Mouse (Mus musculus): ENCODE results near the gene Zbtb12. TPM values are rescaled to one million over a fixed set of nuclear protein-coding genes. Genes with fewer than 3 reads are reported as not detected.

Gene Zbtb12
- total RNA-seq, 2 experiments from 2014 or later, result 10.7 to 11.4 TPM

- no peak for DNase-seq (ENCODE audit: low spot score in 2 of 2)
Observed at GRCm38 (mm10) chr17:34943128-34943815, 64.0 kb downstream of the Zbtb12 start.

GRCm38 (mm10) chr17:34944362-34944761 lies 65.1 kb downstream of the Zbtb12 start:
- no peak for DNase-seq (ENCODE audit: low spot score in 2 of 2)

Small RNA genes within 50 kb of the gene (microRNA-seq; reads per million reads assigned to microRNA genes)
- not detected for gene Mir6970
- not detected for gene Mir6971
- not detected for gene Mir6972

Other genes starting within 250 kb of the Zbtb12 start
- under 1 TPM; 0.34 to 0.76 TPM for gene Prrt1, start 249.9 kb upstream of the Zbtb12 start, total RNA-seq (2021)
- 1 to 10 TPM; 8.1 to 8.3 TPM for gene Fkbpl, start 234.7 kb upstream of the Zbtb12 start, total RNA-seq (2021)
- gene Atf6b, start 232.3 kb upstream of the Zbtb12 start, total RNA-seq (2021), result 10 to 100 TPM; 20.1 to 22.5 TPM
- gene Tnxb, start 208.9 kb upstream of the Zbtb12 start, total RNA-seq (2021), result 100 to 1,000 TPM; 197 to 232 TPM
- 1 to 10 TPM; 3.2 to 3.6 TPM for gene C4b, start 135.6 kb upstream of the Zbtb12 start, total RNA-seq (2021)
- under 1 TPM; 0.16 to 0.34 TPM for gene Cyp21a1, start 74.9 kb upstream of the Zbtb12 start, total RNA-seq (2021)
- 10 to 100 TPM; 12.7 to 15.1 TPM for gene Stk19, start 42.5 kb upstream of the Zbtb12 start, total RNA-seq (2021)
- 10 to 100 TPM; 20.4 to 22.6 TPM for gene Dxo, start 42.5 kb upstream of the Zbtb12 start, total RNA-seq (2021)
- 10 to 100 TPM; 28.8 to 29.2 TPM for gene Skiv2l, start 29.3 kb upstream of the Zbtb12 start, total RNA-seq (2021)
- gene Nelfe, start 29.1 kb upstream of the Zbtb12 start, total RNA-seq (2021), result 10 to 100 TPM; 25.8 to 28.0 TPM
- 1 to 10 TPM; 4.4 to 6.8 TPM for gene Cfb, start 17.0 kb upstream of the Zbtb12 start, total RNA-seq (2021)
- not detected for gene Gm20547, start 2.6 kb downstream of the Zbtb12 start, total RNA-seq (2021)
- 1 to 10 TPM; 5.3 to 8.7 TPM for gene C2, start 18.8 kb downstream of the Zbtb12 start, total RNA-seq (2021)
- gene Ehmt2, start 19.0 kb downstream of the Zbtb12 start, total RNA-seq (2021), result 10 to 100 TPM; 80.0 to 84.2 TPM
- gene Slc44a4, start 35.0 kb downstream of the Zbtb12 start, total RNA-seq (2021), result not detected
- 10 to 100 TPM; 10.8 to 10.9 TPM for gene Neu1, start 51.8 kb downstream of the Zbtb12 start, total RNA-seq (2021)
- gene Hspa1b, start 79.8 kb downstream of the Zbtb12 start, total RNA-seq (2021), result 1 to 10 TPM; 3.7 to 4.0 TPM
- not detected for gene Gm20481, start 90.4 kb downstream of the Zbtb12 start, total RNA-seq (2021)
- 1 to 10 TPM; 3.2 to 4.4 TPM for gene Hspa1a, start 92.7 kb downstream of the Zbtb12 start, total RNA-seq (2021)
- gene Hspa1l, start 93.2 kb downstream of the Zbtb12 start, total RNA-seq (2021), result 1 to 10 TPM; 5.8 to 6.1 TPM
- 10 to 100 TPM; 31.8 to 32.4 TPM for gene Lsm2, start 102.4 kb downstream of the Zbtb12 start, total RNA-seq (2021)
- gene Vars, start 121.5 kb downstream of the Zbtb12 start, total RNA-seq (2021), result 10 to 100 TPM; 50.8 to 58.3 TPM
- gene Vwa7, start 137.1 kb downstream of the Zbtb12 start, total RNA-seq (2021), result 1 to 10 TPM in 1 of 2 experiments, under 1 TPM in 1; 0.96 to 1.2 TPM
- gene Sapcd1, start 148.5 kb downstream of the Zbtb12 start, total RNA-seq (2021), result 1 to 10 TPM; 5.4 to 6.3 TPM
- 1 to 10 TPM; 4.5 to 5.4 TPM for gene Msh5, start 167.3 kb downstream of the Zbtb12 start, total RNA-seq (2021)
- gene Clic1, start 170.5 kb downstream of the Zbtb12 start, total RNA-seq (2021), result 10 to 100 TPM; 87.2 to 89.7 TPM
- 100 to 1,000 TPM; 108 to 109 TPM for gene Ddah2, start 179.6 kb downstream of the Zbtb12 start, total RNA-seq (2021)
- gene Ly6g6c, start 185.9 kb downstream of the Zbtb12 start, total RNA-seq (2021), result under 1 TPM in 1 of 2 experiments, not detected in 1; 0.39 TPM
- gene Mpig6b, start 186.7 kb downstream of the Zbtb12 start, total RNA-seq (2021), result under 1 TPM; 0.29 to 0.42 TPM
- gene Ly6g6e, start 197.4 kb downstream of the Zbtb12 start, total RNA-seq (2021), result not detected
- gene Ly6g6d, start 198.6 kb downstream of the Zbtb12 start, total RNA-seq (2021), result 1 to 10 TPM in 1 of 2 experiments, under 1 TPM in 1; 0.91 to 1.2 TPM
- gene Ly6g6f, start 206.1 kb downstream of the Zbtb12 start, total RNA-seq (2021), result under 1 TPM in 1 of 2 experiments, not detected in 1; 0.31 TPM
- gene Abhd16a, start 209.8 kb downstream of the Zbtb12 start, total RNA-seq (2021), result 10 to 100 TPM; 67.2 to 69.3 TPM
- gene Ly6g5c, start 228.8 kb downstream of the Zbtb12 start, total RNA-seq (2021), result not detected
- gene Ly6g5b, start 235.9 kb downstream of the Zbtb12 start, total RNA-seq (2021), result 1 to 10 TPM in 1 of 2 experiments, under 1 TPM in 1; 0.44 to 1.2 TPM
- gene Gpank1, start 242.0 kb downstream of the Zbtb12 start, total RNA-seq (2021), result 1 to 10 TPM; 5.6 to 7.4 TPM
- 100 to 1,000 TPM; 174 to 185 TPM for gene Csnk2b, start 242.6 kb downstream of the Zbtb12 start, total RNA-seq (2021)
- 10 to 100 TPM; 20.0 to 21.0 TPM for gene D17H6S53E, start 246.9 kb downstream of the Zbtb12 start, total RNA-seq (2021)

All from gastrocnemius, postnatal 4 days (tissue).